Mouse (Mus musculus) midbrain, embryonic 12.5 days (tissue): Measurements from ENCODE around the gene Chchd2. TPM values are rescaled to one million over a fixed set of nuclear protein-coding genes. Genes with fewer than 3 reads are reported as not detected.
"Not testable (repeated sequence)": the region's sequence is repeated elsewhere in the genome, so short reads cannot be mapped to it uniquely, and the experiment has no call there.

Experiments used
- ATAC-seq: fragments of 200-750 bp; cut with Nextera tagmentation; 2 replicates; pipeline ENCODE4 v1.8.0; 2017; ENCODE audit warnings: low read depth, moderate TSS enrichment, moderate library complexity; ENCODE audit not compliant: low FRiP score
- H3K27ac ChIP-seq: fragments of 300-500 bp; sonication (generic); replicated peaks from 2 replicates; pipeline ENCODE4 v1.5.1; 2016; ENCODE audit warnings: mild to moderate bottlenecking
- H3K27me3 ChIP-seq: fragments of 300-500 bp; sonication (generic); 2 replicates; pipeline ENCODE4 v1.6.1; 2016; ENCODE audit warnings: mild to moderate bottlenecking
- H3K36me3 ChIP-seq: fragments of 300-500 bp; sonication (generic); 2 replicates; pipeline ENCODE4 v1.6.1; 2016
- H3K4me1 ChIP-seq: fragments of 300-500 bp; sonication (generic); 2 replicates; pipeline ENCODE4 v1.6.1; 2016
- H3K4me2 ChIP-seq: fragments of 300-500 bp; sonication (generic); replicated peaks from 2 replicates; pipeline ENCODE4 v1.6.1; 2016; ENCODE audit warnings: mild to moderate bottlenecking, moderate library complexity
- H3K4me3 ChIP-seq: fragments of 300-500 bp; sonication (generic); 2 replicates; pipeline ENCODE4 v1.5.1; 2016; ENCODE audit warnings: mild to moderate bottlenecking
- H3K9ac ChIP-seq: fragments of 300-500 bp; sonication (generic); replicated peaks from 2 replicates; pipeline ENCODE4 v1.6.1; 2016; ENCODE audit warnings: mild to moderate bottlenecking, moderate library complexity
- H3K9me3 ChIP-seq: fragments of 300-500 bp; sonication (generic); 2 replicates; pipeline ENCODE4 v1.6.1; 2016; ENCODE audit warnings: mild to moderate bottlenecking
- WGBS: fragments of 180-500 bp; shearing (Covaris S2); methylation state at CpG from one replicate; pipeline ENCODE4 v1.1.7; 2016; 5-methylcytosine and 5-hydroxymethylcytosine counted together
- polyA plus RNA-seq: library from polyadenylated mRNA; unstranded; fragments of >200 nt; fragmentation: Nextera tagmentation; extraction: Ambion mirVana; gene quantifications from 2 replicates; pipeline ENCODE4 v1.2.1, GENCODE M21; 2016

The Chchd2 gene
- polyA plus RNA-seq, 1 experiment from 2014 or later: 763 TPM

DNA sequence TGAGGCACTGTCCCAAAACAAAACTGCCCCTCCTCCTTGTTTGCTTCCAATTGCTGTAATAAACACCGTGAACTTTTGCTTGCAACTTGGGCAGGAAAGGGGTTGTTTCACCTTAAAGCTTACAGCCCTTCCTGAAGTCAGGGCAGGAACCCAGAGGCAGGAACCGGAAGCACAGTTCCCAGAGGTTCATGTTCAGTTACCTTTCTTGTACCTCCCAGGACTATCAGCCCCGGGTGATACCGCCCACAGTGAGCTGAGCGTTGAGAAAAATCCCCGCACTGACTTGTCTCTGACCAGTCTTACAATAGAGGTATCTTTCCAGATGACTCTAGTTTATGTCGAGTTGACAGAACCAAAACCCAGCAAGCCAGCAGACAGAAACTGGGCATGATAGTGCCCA lies 22.3 kb upstream of the Chchd2 start:
- peaks cover 8% of the 10 kb centered on the region; the same call in 1 of the 2 replicates for H3K4me1 ChIP-seq
- H3K27me3 ChIP-seq: peaks cover 7% of the 10 kb centered on the region; the same call in 1 of the 2 replicates
- H3K9me3 ChIP-seq: no peaks in the 10 kb centered on the region
- no peak overlapping the region for H3K9ac ChIP-seq
- WGBS: 86% methylated on average over 7 of the region's 7 CpGs
- 0 out of 2 replicates have a peak overlapping the region, but pooled peaks have one; percentile 83 for H3K4me2 ChIP-seq
- no peak for ATAC-seq
- no peak overlapping the region for H3K27ac ChIP-seq
- H3K36me3 ChIP-seq: no peaks in the 10 kb centered on the region
- no peak overlapping the region for H3K4me3 ChIP-seq

GRCm38 (mm10) chr5:129909147-129909546 lies 21.9 kb upstream of the Chchd2 start:
- Histone ChIP-seq H3K27ac (peak overlapping the region; percentile 96; the same call in 1 of the 2 replicates), H3K4me3 (peak overlapping the region; percentile 71), H3K9ac (peak overlapping the region; percentile 84; the same call in 1 of the 2 replicates), H3K4me2 (peak overlapping the region; percentile 83), H3K4me1 (peaks cover 8% of the 10 kb centered on the region; the same call in 1 of the 2 replicates), H3K9me3 (no peaks in the 10 kb centered on the region), H3K36me3 (no peaks in the 10 kb centered on the region), H3K27me3 (peaks cover 7% of the 10 kb centered on the region; the same call in 1 of the 2 replicates)
- no peak for ATAC-seq
- 71% methylated on average over 9 of the region's 9 CpGs for WGBS

- Histone ChIP-seq H3K4me3 (peak within 1 kb of the TSS; percentile 71), H3K27ac (peak within 1 kb of the TSS; percentile 96), H3K9ac (peak within 1 kb of the TSS; percentile 84), H3K4me1 (peaks cover 8% of the 10 kb centered on the region; the same call in 1 of the 2 replicates), H3K27me3 (peaks cover 7% of the 10 kb centered on the region; the same call in 1 of the 2 replicates), H3K36me3 (no peaks in the 10 kb centered on the region), H3K9me3 (no peaks in the 10 kb centered on the region), H3K4me2 (peak within 1 kb of the TSS; percentile 83)
- under 1% methylated on average over 63 of the region's 63 CpGs for WGBS
- ATAC-seq: peak; percentile 98
Measured at GRCm38 (mm10) chr5:129908242-129908965, 21.1 kb upstream of the Chchd2 start, which contains the start of gene Nupr1l. TSS of gene Nupr1l (plus strand) at chr5:129908540.

- H3K4me3 ChIP-seq: peak overlapping the region; percentile 71
- no peaks in the 10 kb centered on the region for H3K36me3 ChIP-seq
- no peak for ATAC-seq
- peak overlapping the region; percentile 83 for H3K4me2 ChIP-seq
- H3K27ac ChIP-seq: peak overlapping the region; percentile 96
- H3K4me1 ChIP-seq: peaks cover 8% of the 10 kb centered on the region; the same call in 1 of the 2 replicates
- H3K9ac ChIP-seq: peak overlapping the region; percentile 84
- WGBS: 33% methylated on average over 4 of the region's 4 CpGs
- peaks cover 7% of the 10 kb centered on the region; the same call in 1 of the 2 replicates for H3K27me3 ChIP-seq
- H3K9me3 ChIP-seq: no peaks in the 10 kb centered on the region
Measured at GRCm38 (mm10) chr5:129907775-129908174, 20.5 kb upstream of the Chchd2 start.

- ATAC-seq: no peak
- H3K4me2 ChIP-seq: no peak within 1 kb of the TSS
- WGBS: 98% methylated on average over 1 of the region's 1 CpGs
Measured at GRCm38 (mm10) chr5:129898449-129898848, 11.2 kb upstream of the Chchd2 start, which contains the start of gene Phkg1. TSS of gene Phkg1 (minus strand) at chr5:129898549.

GRCm38 (mm10) chr5:129895198-129896088 lies 8.2 kb upstream of the Chchd2 start, which contains the start of gene Zbed5:
TSS of gene Zbed5 (plus strand) at chr5:129895723.
- 2% methylated on average over 44 of the region's 44 CpGs for WGBS
- peak within 1 kb of the TSS; percentile 88 for H3K4me2 ChIP-seq
- H3K36me3 ChIP-seq: no peaks in the 10 kb centered on the region
- peak within 1 kb of the TSS; percentile 69 for H3K4me3 ChIP-seq
- peak; percentile 99 for ATAC-seq
- H3K27me3 ChIP-seq: peaks cover 6% of the 10 kb centered on the region; the same call in 1 of the 2 replicates
- peaks cover 8% of the 10 kb centered on the region for H3K4me1 ChIP-seq
- peak within 1 kb of the TSS; percentile 62 for H3K9ac ChIP-seq
- no peaks in the 10 kb centered on the region for H3K9me3 ChIP-seq
- H3K27ac ChIP-seq: no peak within 1 kb of the TSS

More at GRCm38 (mm10) chr5:129898449-129898848, 11.2 kb upstream of the Chchd2 start, which contains the start of gene Phkg1:
- no peak within 1 kb of the TSS for H3K9ac ChIP-seq
- peaks cover 8% of the 10 kb centered on the region for H3K4me1 ChIP-seq
- no peaks in the 10 kb centered on the region for H3K9me3 ChIP-seq
- no peak within 1 kb of the TSS for H3K4me3 ChIP-seq
- peaks cover 2% of the 10 kb centered on the region; the same call in 1 of the 2 replicates for H3K27me3 ChIP-seq
- H3K27ac ChIP-seq: no peak within 1 kb of the TSS
- H3K36me3 ChIP-seq: no peaks in the 10 kb centered on the region

DNA sequence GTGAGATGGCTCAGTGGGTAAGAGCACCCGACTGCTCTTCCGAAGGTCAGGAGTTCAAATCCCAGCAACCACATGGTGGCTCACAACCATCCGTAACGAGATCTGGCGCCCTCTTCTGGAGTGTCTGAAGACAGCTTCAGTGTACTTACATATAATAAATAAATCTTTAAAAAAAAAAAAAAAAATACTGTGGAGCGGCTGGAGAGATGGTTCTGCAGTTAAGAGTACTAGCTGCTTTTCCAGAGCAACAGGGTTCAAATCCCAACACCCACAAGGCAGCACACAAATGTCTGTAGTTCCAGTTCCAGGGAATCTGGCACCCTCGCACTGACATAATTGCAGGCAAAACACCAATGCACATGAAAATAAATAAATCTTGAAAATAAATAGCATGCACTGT lies 3.1 kb upstream of the Chchd2 start:
- not testable (repeated sequence) for ATAC-seq, H3K4me2 ChIP-seq, H3K9me3 ChIP-seq, H3K27me3 ChIP-seq, H3K4me3 ChIP-seq, H3K36me3 ChIP-seq, H3K9ac ChIP-seq, H3K27ac ChIP-seq
- 77% methylated on average over 4 of the region's 7 CpGs for WGBS
- peaks cover 13% of the 10 kb centered on the region for H3K4me1 ChIP-seq

GRCm38 (mm10) chr5:129886271-129886670 lies 999 bp downstream of the Chchd2 start:
- WGBS: 52% methylated on average over 10 of the region's 10 CpGs
- no peak for ATAC-seq
- Histone ChIP-seq H3K4me2 (peak overlapping the region; percentile 90), H3K9me3 (no peaks in the 10 kb centered on the region), H3K27me3 (no peaks in the 10 kb centered on the region), H3K9ac (peak overlapping the region; percentile 82), H3K36me3 (peaks cover 28% of the 10 kb centered on the region), H3K27ac (no peak overlapping the region), H3K4me1 (peaks cover 19% of the 10 kb centered on the region), H3K4me3 (peak overlapping the region; percentile 78)

DNA sequence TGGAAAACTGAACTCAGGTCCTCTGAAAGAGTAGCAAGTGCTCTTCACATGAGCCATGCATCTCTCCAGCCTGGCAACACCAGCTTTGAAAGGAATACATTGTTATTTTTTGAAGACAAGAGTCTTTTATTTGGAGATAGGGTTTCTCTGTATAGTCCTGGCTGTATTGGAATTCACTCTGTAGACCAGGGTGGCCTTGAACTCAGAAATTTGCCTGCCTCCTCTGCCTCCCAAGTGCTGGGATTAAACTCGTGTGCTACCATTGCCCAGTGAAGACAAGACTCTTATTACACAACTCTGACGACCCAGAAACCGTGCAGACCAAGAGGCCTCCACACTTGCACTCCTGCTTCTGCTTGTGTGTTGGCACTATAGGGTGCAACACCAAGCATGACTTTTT lies 7.4 kb downstream of the Chchd2 start:
- H3K4me1 ChIP-seq: 0 out of 2 replicates have a peak, but pooled peaks cover 6% of the 10 kb centered on the region

DNA sequence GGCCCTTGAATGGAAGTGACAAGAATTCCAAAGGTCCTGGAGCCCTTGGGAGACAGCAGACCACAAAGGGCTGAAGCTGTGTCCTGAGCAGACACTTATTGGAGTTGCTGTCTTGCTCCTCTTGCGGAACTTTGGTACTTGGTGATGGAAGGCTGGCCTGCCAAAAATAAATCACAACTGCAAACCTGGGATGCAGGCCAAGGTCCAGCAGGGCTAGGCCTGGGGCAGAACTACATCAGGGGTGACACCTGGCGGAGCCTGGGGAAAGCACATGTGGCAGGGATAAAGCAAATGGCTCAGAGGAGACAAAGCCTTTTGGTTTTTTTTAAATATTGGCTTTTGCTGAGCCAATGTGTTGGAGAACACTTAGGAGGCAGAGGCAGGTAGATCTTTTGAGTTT lies 8.3 kb downstream of the Chchd2 start:
- H3K9me3 ChIP-seq: no peaks in the 10 kb centered on the region
- H3K36me3 ChIP-seq: peaks cover 36% of the 10 kb centered on the region
- WGBS: 64% methylated on average over 2 of the region's 2 CpGs
- ATAC-seq: no peak
- no peak overlapping the region for H3K4me3 ChIP-seq
- H3K27ac ChIP-seq: no peak overlapping the region
- no peak overlapping the region for H3K4me2 ChIP-seq
- no peak overlapping the region for H3K9ac ChIP-seq
- H3K4me1 ChIP-seq: no peaks in the 10 kb centered on the region
- no peaks in the 10 kb centered on the region for H3K27me3 ChIP-seq

More for the DNA sequence above, 7.4 kb downstream of the Chchd2 start:
- Histone ChIP-seq H3K9ac (no peak overlapping the region), H3K4me3 (no peak overlapping the region), H3K27ac (no peak overlapping the region), H3K36me3 (peaks cover 43% of the 10 kb centered on the region), H3K4me2 (no peak overlapping the region), H3K9me3 (no peaks in the 10 kb centered on the region), H3K27me3 (no peaks in the 10 kb centered on the region)
- no peak for ATAC-seq
- 79% methylated on average over 3 of the region's 3 CpGs for WGBS

GRCm38 (mm10) chr5:129877731-129878455 lies 9.4 kb downstream of the Chchd2 start:
- Histone ChIP-seq H3K9me3 (no peaks in the 10 kb centered on the region), H3K27ac (no peak overlapping the region), H3K9ac (no peak overlapping the region), H3K4me2 (no peak overlapping the region), H3K36me3 (peaks cover 29% of the 10 kb centered on the region), H3K4me3 (no peak overlapping the region), H3K4me1 (no peaks in the 10 kb centered on the region), H3K27me3 (no peaks in the 10 kb centered on the region)
- 76% methylated on average over 9 of the region's 9 CpGs for WGBS
- no peak for ATAC-seq
